Mouse (Mus musculus) gonadal fat pad, adult 2 months (tissue): Measurements from ENCODE around the gene Mical3. TPM values are rescaled to one million over a fixed set of nuclear protein-coding genes. Genes with fewer than 3 reads are reported as not detected.

Experiments
- DNase-seq: peaks from one replicate; pipeline ENCODE4 v3.0.0-alpha.2; 2012; ENCODE audit warnings: low read depth
- polyA plus RNA-seq: library from polyadenylated mRNA; depleted of rRNA; stranded (reverse); fragments of >200 nt; gene quantifications from 2 replicates; pipeline ENCODE4 v1.2.3, GENCODE M21; 2012

Mical3 gene
- polyA plus RNA-seq, 1 experiment = 42.2 TPM

DNA sequence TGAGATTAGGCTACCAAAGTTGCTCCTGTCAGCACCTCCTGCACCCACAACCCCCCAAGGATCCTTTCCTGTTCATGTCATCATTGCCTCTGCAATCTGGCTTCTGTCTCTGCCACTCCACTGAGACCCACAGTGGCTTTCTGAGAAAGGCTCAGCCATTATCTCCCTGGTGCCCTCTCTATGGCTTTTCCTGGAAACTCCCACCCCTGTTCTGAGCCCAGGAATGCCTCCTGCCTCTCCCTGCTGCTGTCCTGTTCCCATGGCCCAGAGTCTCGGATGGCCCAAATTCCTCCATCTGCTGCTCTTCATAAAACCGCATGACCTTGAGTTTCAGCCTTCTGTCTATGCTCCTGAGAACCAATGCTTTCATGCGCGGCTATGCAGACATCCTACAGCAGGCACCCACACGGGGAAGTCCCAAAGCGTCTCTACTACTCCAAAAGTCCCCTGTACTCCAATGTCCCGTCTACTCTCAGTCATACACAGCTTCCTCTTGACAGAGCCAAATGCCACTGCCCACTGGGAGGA, 77.2 kb downstream of the Mical3 start:
- no peak for DNase-seq

DNA sequence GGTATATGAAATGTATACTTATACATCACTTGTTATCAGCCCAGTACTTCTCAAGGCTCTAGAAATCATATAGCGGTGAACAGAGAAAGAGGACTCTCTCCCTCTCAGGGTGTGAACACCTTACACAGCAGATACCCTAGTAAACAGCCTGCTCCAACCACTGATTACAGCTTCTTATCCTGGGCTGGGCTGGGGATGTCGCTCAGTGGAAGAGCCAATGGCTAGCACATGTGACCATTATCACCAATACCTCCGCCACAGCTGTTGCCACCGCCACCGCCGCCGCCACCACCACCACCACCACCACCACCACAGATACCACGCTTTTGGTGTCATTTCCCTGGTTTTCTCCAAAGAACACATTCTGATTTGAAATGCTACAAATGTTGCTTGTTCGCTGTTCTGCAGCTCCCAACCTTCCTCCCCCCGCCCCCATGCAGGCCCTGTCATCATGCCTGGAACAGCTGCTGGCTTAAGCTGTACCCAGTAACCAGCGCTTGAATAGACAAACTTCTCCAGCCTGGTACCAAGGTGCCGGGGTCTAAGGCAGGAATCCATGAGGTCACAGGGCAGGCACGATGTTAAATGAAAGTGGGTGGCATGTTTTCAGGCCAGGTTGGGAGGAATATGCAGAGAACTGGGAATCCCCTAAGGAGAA, 78.7 kb downstream of the Mical3 start:
- DNase-seq = no peak

DNA sequence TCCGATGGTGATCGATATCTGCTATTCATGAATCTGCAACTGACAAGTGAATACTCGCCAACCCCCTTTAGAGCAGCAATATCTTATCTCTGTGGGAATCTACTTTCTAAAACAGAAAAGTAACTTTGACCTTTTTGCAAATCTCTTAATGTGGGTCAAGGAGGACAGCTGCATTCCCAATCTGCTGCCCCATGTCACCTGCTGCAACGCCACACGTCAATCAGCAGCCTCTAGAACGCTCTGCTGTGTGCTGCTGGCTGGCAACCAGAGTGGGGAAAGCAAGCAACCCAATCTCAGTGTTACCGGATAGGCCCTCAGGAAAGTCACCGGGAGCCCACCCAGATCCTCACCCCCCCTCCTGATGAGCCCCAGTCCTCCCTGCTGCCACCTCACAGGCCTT, 79.4 kb downstream of the Mical3 start:
- DNase-seq = no peak

DNA sequence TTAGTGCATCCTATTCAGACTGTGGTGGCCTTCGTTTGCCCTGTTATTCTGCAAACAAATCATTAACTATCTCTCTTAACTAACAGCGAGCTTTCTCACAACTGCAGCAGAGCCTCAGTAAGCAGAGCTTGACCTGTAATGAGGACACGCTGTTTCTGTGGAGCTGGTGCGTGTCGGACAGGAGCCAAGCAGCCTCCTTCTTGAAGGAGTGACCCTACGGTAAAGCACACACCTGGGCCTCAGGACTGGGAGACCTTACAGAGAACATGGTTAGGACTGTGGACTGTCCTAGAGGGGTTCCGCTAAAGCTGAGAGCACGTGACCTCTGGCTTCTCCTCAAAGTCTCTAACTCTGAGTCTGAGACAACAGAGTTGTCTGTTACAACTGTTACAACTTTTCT, 82.1 kb downstream of the Mical3 start:
- DNase-seq = no peak

DNA sequence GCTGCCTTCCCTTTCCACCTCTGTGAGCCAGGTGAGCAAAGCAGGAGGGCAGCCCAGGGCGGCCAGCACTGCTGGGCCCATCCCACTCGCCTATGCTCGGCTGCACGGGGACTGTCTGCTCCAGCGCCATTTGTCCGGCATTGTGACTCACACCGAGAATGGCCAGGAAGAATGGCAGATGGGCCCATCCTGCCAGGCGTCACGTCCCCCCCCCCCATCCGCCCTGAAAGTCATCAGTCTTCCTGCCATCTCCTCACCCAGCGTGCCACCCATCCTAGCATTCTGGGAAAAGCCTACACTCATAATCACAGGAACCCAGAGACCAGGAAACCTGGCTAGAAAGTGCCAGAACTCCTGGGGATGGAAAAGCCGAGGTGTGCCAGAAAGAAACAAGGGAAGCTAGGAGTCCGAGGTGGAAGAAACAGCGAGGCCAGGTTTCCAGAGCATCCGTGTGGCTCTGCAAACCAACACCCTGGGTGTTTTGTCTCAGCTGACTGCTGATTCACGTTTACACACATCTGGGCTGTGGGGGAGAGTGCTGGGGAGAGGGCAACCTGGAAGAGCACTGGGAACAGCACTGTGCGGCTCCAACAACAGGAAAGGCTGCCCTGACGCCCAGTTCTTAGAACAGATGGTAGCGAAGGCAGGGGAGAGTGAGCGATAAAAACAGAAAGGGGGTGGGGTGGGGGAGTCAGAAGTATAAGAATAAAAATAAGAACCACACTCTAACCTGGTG, 85.3 kb downstream of the Mical3 start:
- no peak for DNase-seq

DNA sequence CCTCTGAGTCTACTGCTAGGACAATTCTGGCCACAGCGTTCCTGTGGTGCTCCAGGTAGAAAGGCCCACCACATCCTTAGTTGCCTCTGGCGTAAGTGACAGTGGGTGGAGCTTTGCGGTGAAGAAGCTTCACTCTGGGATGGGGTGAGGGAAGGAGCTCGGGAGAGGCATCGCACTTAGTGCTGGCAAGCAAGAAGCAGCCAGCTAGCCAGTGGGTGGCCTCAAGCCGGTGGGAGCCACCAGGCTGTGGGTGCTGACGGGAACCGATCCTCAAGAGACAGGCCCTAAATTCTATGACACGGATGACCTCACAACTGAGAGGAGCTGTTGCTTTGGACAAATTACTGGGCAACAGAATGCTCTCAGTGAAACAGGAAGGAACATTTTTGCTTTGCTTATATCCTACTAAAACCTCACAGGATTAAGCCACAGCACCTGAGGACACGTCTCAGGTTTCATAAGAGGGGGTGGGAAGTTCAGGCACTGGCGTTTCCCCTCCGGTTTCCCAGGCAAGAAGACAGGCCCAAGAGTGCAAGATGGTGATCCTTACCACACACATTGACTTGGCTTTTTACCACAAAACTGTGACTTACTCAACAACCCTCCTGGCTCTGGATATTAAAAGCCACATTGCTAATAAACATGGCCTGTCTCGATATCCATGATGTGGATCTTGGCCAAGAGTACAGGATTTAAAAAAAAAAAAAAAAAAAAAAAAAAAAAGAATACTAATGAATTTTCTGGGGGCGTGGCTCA, 87.2 kb downstream of the Mical3 start:
- peak; percentile 99 for DNase-seq

DNA sequence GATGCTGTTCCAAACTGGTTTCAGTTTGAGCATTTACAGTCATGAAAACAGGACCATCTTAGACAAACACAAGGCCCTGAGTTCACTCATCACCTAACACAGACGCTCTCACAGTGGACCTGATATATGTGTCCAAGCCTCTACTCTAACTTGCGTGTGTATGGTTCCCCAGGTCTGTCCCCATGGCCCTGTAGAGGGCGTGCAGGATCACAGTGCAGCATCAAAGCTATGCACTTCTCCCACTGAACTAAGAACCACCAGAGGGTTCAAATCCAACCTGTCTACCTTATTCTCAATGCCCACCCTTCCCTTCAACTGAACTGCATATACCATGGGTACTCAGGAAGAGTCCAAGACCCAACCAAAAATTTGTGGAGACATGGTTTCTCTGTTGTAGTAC, 91.1 kb downstream of the Mical3 start:
- no peak for DNase-seq

DNA sequence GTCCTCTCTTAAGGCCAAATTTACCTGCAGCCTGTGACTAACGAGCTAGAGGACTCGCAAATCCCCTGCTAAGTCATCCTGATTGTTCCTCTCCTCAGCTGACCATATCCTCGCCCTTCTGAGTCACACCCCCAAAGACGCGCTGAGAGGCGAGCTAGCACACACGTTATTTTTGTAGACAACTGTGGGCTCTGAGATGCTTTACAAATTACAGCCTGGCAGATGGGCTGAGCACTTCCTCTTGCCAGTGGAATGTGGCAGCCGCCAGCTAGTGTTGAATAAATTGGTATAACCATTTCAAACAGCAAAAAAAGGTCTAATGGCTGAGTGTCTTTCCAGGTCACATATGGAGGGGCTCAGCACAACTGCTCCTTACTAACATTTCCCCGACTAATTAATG, 91.5 kb downstream of the Mical3 start:
- DNase-seq = no peak

DNA sequence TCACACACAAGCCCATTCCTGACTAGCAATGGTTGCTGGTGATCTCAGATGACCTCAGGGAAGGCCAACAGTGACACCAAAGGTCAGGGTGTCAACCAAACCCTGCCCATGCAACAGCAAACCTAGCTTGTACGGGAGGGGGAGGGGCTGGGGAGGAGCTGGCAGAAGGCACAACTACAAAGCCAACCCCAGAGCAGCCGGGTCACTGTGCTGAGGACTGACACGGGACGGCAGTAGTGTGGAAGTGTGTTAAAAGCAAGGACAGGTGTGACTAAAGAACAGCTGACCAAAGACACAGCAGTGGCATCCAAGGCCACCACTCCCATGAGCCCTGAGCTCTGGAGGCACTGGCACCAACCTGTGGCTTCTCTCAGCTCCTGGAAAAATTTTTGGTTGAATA, 93.7 kb downstream of the Mical3 start:
- DNase-seq = no peak

DNA sequence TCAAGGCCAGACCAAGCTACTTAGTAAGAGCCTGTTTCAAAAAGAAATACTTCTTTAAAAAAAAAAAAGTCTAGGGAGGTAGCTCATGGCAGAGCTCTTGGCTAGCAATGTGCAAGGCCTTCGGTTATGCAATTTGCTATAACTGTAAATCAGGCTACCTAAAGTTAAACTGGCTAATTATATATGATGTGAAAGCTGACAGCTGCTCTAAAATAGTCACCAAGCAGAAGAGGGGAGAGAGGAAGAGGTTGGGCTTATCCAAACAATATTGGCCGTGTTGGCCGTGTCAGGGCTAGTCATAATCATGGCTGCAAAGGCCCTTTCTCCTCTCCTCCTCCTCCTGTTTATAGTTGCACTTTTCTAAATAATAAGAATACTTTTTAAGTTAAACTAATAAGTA, 94.9 kb downstream of the Mical3 start:
- no peak for DNase-seq

DNA sequence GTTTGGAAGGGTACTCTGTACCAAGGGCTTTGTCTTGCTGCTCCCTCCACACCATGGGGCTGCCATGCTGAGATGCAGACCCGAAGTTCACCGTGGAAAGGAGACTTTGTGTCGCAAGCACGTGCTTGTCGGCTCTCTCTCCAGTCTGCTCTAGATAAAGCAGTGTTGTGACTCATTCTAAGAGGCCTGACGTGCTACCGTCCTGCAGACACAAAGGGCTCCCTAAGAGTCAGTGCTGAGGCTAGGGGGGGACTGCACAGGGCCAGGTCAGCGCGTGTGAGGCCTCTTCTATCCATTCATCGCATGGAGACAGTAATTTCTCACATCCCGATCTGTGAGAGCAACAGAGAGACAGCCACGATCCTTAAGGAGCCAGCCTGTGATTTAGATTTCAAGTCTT, 95.5 kb downstream of the Mical3 start:
- DNase-seq = no peak

DNA sequence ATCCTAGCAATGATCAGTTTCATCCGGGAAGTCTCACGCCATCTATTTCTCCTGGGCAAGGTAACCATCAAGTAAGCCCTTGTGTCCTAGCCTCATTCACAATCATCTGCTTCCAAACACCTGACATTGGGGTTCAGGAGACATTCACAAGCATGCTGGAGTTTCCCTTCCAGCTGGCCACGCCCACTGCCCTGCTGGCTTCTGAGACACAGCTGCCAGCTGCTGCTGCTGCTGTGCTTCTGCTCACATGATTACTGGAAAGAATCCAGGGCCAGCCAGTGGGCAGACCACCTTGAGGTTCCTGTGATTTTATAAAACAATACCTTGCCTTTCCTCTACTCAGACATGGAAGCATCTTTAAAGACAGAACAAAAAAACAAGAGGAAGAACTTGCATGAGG, 97.5 kb downstream of the Mical3 start:
- DNase-seq = no peak

DNA sequence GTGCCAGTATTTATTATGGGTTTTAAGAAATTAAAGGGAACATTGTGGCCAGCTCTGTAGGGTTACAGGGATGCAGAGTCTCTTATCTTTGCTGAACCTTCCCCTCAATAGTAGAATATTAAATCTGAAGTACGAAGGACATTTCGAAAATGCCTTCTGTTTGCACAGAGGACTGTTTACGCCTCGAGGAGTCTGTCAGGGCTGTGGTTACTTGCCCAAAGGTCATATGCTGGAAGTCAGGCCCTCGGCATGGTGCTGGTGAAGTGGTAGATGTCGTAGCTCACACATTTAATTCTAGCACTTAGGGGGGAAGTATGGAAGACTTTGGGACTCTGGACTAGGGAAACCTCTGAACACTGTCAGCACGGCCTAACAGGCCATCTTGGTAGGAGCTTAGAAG, 99.4 kb downstream of the Mical3 start:
- no peak for DNase-seq

DNA sequence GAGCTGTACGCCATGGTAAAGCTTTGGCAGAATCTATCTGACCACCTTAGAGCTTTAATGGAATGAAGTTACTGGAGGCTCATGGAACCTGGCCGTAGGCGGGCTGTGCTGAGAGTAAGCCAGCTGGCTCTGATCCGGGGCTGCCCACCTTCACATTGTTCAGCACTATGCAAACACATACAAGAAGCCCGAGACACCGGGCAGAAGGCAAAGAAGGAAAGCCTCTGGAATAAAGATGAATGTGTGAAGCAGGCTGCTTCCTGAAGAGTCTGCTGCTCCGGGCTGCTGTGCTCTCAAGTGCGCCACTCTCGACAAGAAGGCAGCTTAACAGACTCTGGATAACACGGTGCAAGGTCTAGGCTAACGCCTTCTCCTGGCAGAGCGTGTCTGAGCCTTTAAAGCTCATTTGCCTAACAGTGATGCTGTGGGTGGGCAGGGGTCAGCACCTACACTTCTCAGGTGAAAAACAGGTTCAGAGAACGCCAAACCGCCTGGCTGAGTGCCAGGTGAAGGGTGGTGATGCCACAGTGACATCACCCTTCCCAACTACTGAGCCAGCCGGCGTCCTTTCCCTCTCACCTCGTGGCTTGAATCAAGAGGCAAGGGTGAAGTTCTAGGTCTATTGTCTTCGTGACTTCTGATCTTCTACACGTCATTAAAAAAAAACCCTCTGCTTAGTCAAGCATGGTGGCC, 100.8 kb downstream of the Mical3 start:
- no peak for DNase-seq

DNA sequence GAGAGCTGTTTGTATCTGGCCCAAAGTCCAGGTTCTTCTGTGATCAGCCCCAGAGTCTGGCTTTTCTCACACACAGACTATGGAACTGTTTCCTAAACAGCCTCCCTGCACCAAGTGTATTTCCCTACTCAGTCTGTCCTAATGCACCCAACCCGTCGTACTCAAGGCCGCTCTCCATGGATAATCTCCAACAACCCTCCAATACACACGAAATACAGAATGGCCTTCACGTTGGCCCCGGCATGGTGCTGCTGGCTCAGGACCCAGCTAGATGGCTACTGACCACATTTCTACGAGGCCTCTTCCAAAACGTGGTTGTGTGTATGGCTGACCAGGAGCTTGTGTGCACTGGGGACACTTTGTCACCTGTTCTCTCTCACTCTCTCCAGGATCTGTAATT, 102.3 kb downstream of the Mical3 start:
- DNase-seq = no peak

DNA sequence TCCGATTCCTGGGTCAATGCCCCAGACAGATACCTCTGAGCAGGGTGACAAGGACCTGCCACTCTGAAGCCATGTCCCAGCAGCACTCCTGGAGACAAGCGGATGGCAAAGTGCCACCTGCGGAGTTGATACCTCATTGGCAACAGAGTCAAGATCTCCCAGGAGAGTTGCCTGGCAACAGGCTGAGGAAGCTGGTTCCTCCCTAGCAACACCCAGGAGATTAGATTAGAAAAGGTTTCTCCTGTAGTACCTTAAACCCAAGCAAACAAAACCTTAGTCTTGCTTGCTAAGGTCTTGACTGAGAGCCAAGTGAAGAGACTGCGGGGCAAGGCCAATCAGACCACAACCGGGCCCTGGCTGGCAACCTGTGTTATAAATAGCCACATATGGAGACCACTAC, 103.5 kb downstream of the Mical3 start:
- no peak for DNase-seq

DNA sequence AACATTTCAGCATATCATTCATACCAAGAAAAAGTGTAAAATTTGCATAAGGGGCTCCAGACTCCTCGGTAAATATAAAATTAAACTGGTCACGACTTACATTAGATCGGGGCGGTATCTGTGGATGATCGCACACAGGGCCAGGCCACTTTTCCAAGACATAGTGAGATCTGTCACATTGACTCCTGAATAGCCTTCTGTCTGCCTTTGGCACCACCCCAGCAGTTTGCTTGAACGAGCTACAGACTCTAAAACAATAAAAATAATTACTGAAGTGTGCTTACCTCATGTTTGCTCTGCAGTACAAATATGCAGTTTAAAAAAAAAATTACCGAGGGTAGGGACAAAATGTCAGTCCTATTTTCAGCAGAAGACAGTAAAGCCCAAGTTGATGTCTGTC, 103.9 kb downstream of the Mical3 start:
- DNase-seq = no peak

DNA sequence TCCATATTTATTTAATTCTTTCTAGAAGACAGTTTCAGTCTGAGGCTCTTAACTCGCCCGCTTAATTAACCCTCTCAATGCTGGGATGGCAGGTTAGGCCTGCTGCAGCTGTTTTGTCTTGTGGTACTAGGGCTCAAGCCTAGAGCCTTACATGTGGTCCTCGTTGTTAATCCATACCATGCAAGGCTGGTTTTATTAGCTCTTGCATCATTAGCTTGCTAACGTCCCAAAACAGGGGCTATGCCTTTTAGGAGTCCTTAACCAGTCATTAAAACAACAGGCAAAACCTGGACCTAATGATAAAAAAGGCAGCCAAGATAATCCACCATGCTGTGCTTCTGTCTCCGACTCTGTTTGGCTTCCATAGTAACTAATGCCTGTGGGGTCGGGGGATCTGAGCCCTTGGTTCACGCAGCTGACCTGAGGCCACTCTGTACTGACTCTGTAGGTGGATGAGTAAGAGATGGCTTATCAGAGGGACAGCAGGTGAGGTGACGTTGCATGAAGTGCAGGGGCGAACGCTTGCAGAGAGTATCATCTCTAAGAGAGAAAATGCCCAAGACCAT, 104.7 kb downstream of the Mical3 start:
- no peak for DNase-seq

DNA sequence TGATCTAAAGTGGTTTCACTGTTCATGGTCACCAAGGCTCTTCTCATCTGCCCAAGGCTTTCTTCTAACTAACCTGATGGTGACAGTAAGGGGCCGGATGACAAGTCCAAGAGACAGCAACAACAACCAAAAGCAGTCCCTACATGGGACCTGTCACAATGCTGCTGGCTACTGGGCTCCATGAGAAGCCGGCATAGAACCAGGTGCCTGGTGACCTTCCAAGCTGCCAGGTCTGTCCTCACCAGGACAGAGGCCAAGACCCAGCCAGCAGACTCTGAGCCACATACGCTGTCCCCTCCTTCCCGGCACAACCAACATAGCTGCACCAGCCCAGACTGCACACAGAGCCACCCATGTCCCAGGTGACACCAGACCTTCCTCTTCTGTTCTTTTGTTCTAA, 112.7 kb downstream of the Mical3 start:
- no peak for DNase-seq

DNA sequence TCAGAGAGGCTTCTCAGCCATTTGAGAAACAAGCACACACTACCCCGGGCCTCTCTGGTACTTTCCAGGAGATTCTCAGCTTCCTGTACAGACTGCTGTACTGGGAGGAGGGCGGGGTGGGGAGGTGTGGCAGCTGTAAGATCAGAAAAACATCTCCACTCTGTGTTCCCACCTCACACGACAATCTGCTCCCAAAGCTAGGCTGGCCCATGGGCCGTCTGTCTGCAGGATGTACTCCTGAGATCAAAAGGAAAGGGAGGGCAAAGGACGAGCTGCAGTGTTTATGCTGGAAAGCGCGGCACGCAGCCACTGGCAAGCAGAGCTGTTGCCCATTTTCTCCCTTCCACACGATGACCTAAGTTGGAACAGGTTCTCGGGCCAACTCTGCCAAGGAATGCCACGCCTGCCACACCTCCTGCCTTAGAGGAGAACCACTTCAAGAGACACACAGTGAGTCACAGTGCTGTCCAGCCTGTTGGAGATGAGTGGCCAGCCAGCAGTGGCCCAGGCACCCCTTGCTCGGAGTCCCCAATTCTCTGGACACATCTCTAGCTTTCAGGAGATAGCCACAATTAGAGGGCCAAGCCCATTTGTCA, 113.3 kb downstream of the Mical3 start:
- DNase-seq = no peak

DNA sequence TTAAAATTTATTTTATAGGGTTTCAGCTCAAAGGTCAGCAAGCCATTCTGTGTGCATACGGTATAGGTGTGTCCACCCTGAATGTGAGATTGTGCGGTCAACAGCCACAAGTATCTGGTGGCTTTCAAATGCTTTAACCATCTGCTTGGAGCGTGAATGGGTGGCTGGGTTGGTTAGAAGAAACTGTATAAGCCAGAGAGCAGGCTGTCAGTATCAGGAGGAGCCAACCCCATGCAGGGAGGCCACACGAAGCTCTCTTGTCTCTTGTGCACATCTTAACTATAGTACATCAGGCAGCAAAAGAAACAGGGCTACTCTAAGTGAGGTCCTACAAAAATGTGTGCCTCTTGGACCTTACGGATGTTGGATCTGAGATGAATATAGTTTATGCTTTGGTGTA, 114.7 kb downstream of the Mical3 start:
- no peak for DNase-seq
